ENCODE assay signal across 9 mouse cellular contexts in the genomic region with DNA sequence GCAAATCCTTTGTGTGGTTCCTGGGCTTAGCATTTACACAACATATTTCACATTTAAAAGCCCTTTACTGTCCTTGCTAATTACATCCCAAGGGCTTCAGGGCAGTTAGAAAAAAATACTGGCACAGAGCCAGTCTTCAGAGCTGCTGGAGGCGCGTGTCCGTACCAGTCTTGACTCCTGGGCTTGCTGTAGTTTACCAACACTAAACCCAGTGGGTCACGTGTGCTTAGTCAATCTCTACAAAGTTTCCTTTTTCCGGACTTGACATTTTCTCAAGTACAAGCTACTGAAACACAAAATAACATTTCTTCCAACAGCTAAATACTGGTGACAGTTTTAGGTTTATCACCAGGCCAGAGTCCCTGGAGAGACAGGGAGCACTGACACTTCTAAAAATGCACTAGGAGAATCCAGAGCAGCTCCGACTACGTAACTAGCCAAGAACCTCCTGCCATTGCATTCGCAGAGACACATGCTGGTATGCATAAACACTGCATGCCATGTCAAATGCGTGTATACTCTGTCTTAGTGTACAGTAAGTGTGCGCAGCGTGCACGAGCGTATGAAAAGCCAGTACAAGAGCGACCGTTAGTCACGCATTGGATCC. TPM values are rescaled to one million over a fixed set of nuclear protein-coding genes. Genes with fewer than 3 reads are reported as not detected.
DNase-seq lines count a peak whose midpoint lies in the region; ATAC-seq and TF ChIP-seq lines count a peak whose summit lies in the region.
"Had no signal": no experiment of that assay in that cellular context is flagged by ENCODE, and none has a peak within 500 bp of the region (broad histone marks: within the 10 kb centered on the region; RNA-seq: fewer than 3 reads in every experiment).

No protein-coding gene starts in this region.

- TF ChIP-seq CTCF in lung, postnatal 0 days (IDR thresholded peaks at IDR 0.05) = no peak; the same call in 1 of the 2 replicates

- peaks cover 3% of the 10 kb centered on the region; the same call in 1 of the 2 replicates for H3K4me1 ChIP-seq in hindbrain, embryonic 12.5 days
- H3K4me1 ChIP-seq in lung, postnatal 0 days (ENCODE audit: insufficient read depth, low read depth, low read length) = peaks cover 4% of the 10 kb centered on the region; the same call in 1 of the 2 replicates

- no peak for TF ChIP-seq EP300 in lung, postnatal 0 days (IDR thresholded peaks at IDR 0.05)

- no peak overlapping the region for H3K27ac ChIP-seq in hindbrain, embryonic 12.5 days
- no peak overlapping the region for H3K27ac ChIP-seq in lung, postnatal 0 days (ENCODE audit: low read length)
- H3K27ac ChIP-seq: macrophage had no signal

- WGBS in hindbrain, embryonic 12.5 days = 74% methylated on average over 16 of the region's 16 CpGs
- WGBS in lung, postnatal 0 days = 46% methylated on average over 16 of the region's 16 CpGs

- peak; percentile 63 for DNase-seq in adrenal gland, postnatal 10 days
- no peak for DNase-seq in adrenal gland, adult 18-20 months (ENCODE audit: low spot score in 2 of 2)
- DNase-seq in lung, postnatal 0 days (ENCODE audit: low spot score) = peak; percentile 79
- no peak for DNase-seq in thymus, postnatal 25 days
- DNase-seq in spleen, adult 18-20 months = no peak
- DNase-seq in c-Kit-positive CD71-positive TER-119-positive erythroid progenitor cells, embryonic 14.5 days (ENCODE audit: low spot score) = no peak

- no peaks in the 10 kb centered on the region for H3K9me3 ChIP-seq in hindbrain, embryonic 12.5 days (replicated peaks)
- H3K9me3 ChIP-seq in lung, postnatal 0 days (ENCODE audit: low read length) = no peaks in the 10 kb centered on the region

- H3K27me3 ChIP-seq in hindbrain, embryonic 12.5 days = no peaks in the 10 kb centered on the region
- H3K27me3 ChIP-seq in lung, postnatal 0 days (replicated peaks; ENCODE audit: insufficient read depth, low read length) = no peaks in the 10 kb centered on the region

- 0 out of 2 replicates have a peak, but pooled peaks have one; percentile 30 for ATAC-seq in common myeloid progenitor, adult 5-6 weeks (replicated peaks; ENCODE audit: low read depth, poor library complexity, severe bottlenecking)
- peak; percentile 72; the same call in 1 of the 2 replicates for ATAC-seq in hindbrain, embryonic 12.5 days (ENCODE audit: low FRiP score)
- ATAC-seq in lung, postnatal 0 days = peak; percentile 76

- no peak overlapping the region for H3K9ac ChIP-seq in hindbrain, embryonic 12.5 days
- 0 out of 2 replicates have a peak overlapping the region, but pooled peaks have one; percentile 3 for H3K9ac ChIP-seq in lung, postnatal 0 days (replicated peaks; ENCODE audit: low read depth)

- no peak overlapping the region for H3K4me2 ChIP-seq in hindbrain, embryonic 12.5 days (replicated peaks)
- H3K4me2 ChIP-seq in lung, postnatal 0 days (replicated peaks; ENCODE audit: low read depth, low read length) = peak overlapping the region; percentile 25; the same call in 1 of the 2 replicates

- no peaks in the 10 kb centered on the region for H3K36me3 ChIP-seq in hindbrain, embryonic 12.5 days
- no peaks in the 10 kb centered on the region for H3K36me3 ChIP-seq in lung, postnatal 0 days (ENCODE audit: insufficient read depth, low read length)

- H3K4me3 ChIP-seq in hindbrain, embryonic 12.5 days = no peak overlapping the region
- H3K4me3 ChIP-seq in lung, postnatal 0 days (ENCODE audit: low read depth, low read length) = no peak overlapping the region

RNA-seq across cellular contexts. Expression of a gene that starts 8.4 kb away (rescaled TPM):
- total RNA-seq in adrenal gland, postnatal 10 days (2021) = 10 to 100 TPM; 25.3 to 29.7 TPM
- 10 to 100 TPM; 26.3 to 26.4 TPM for total RNA-seq in adrenal gland, adult 18-20 months (2021)
- 73.7 and 102 TPM in 2 replicates for total RNA-seq in common myeloid progenitor, adult 5-6 weeks (2017)
- 64.7 and 65.6 TPM in 2 replicates for polyA plus RNA-seq in hindbrain, embryonic 12.5 days (2016; fragmentation: Nextera tagmentation; extraction: Ambion mirVana)
- 28.5 and 31.1 TPM in 2 replicates for polyA plus RNA-seq in lung, postnatal 0 days (2015; fragmentation: Nextera tagmentation; extraction: Ambion mirVana)

Comparison
In these comparisons a context has a peak if more than half of its experiments do, and no peak if none do; other contexts are left out.
1. DNase-seq: peak in adrenal gland, postnatal 10 days (single experiment) and lung, postnatal 0 days (single experiment); none in adrenal gland, adult 18-20 months (0 of 2), thymus, postnatal 25 days (single experiment), spleen, adult 18-20 months (0 of 2) and c-Kit-positive CD71-positive TER-119-positive erythroid progenitor cells, embryonic 14.5 days (single experiment).
2. Peak in every context shown above with its lines, with median percentiles within 50 percentile points of each other: ATAC-seq.